Mouse (Mus musculus): ENCODE results near the gene Casp6. TPM values are rescaled to one million over a fixed set of nuclear protein-coding genes. Genes with fewer than 3 reads are reported as not detected.

Gene Casp6
- polyA plus RNA-seq, 1 experiment from 2014 or later, result 99.8 TPM

DNA sequence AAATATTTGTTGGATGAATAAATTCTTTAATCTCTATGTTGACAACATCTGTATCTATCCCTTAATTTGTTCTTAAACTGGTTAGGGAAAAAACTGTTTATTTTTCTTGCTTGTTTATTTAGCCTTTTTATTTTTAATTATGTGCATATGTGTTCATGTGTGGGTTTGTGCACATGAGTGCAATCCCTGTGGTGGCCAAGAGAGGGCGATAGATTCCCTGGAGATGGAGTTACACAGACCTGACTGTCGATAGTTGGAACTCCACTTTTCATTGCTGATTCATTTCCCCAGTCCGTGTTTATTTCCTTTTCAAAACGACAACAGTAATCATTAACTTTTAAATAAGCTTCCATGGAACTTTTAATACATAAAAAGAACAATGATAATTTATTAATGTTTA is 31.2 kb downstream of the Casp6 start:
- Histone ChIP-seq H3K9me3 (no peaks in the 10 kb centered on the region), H3K36me3 (no peaks in the 10 kb centered on the region), H3K4me1 (no peaks in the 10 kb centered on the region), H3K27ac (no peak overlapping the region), H3K27me3 (ENCODE audit: insufficient read depth, poor library complexity, severe bottlenecking) (no peaks in the 10 kb centered on the region), H3K4me3 (no peak overlapping the region)
- WGBS, result 46% methylated on average over 4 of the region's 4 CpGs
- no peak for DNase-seq (ENCODE audit: low spot score)

DNA sequence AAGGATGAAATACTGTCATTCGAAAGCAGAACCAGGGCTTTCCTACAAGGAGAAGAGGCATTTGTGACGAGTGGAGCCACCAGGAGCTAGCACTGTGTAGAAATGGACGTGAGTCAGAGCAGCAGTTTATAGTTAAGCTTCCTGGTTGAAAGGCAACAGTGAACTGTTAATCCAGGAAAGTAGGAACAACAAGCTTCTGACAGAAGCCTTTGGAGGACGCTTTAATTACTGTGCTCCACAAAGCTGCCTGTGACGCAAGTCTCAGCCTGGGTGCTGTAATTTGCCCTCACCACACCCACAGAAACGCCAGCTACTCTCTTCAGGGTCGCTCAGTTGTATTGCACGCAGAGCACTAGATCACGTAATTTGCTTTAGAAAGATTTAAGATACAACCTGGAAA is 35.3 kb downstream of the Casp6 start:
- H3K9me3 ChIP-seq, result no peaks in the 10 kb centered on the region
- H3K4me3 ChIP-seq, result no peak overlapping the region
- H3K27me3 ChIP-seq (ENCODE audit: insufficient read depth, poor library complexity, severe bottlenecking), result no peaks in the 10 kb centered on the region
- WGBS, result 69% methylated on average over 9 of the region's 9 CpGs
- no peaks in the 10 kb centered on the region for H3K4me1 ChIP-seq
- H3K27ac ChIP-seq, result no peak overlapping the region
- no peaks in the 10 kb centered on the region for H3K36me3 ChIP-seq
- DNase-seq (ENCODE audit: low spot score), result no peak

DNA sequence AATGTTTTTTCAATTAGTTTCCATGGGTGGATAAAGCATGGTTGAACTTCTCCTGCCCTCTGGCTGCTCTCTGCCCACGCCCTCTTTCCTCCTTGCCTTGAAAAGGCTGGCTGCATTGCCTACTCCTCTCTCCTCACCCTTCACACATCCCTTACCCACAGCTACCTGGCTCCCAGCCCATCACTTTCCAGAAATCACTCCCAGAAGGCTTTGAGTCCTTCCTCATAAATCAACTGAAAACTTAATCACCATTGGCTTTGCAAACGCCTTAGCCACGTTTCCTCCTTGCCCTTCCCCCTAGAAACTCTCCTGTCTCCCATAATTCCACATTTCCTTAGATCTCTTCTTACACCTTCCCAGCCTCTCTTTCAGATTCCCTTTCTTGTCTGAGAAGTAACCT is 36.6 kb downstream of the Casp6 start:
- Histone ChIP-seq H3K27ac (no peak overlapping the region), H3K27me3 (ENCODE audit: insufficient read depth, poor library complexity, severe bottlenecking) (no peaks in the 10 kb centered on the region), H3K9me3 (no peaks in the 10 kb centered on the region), H3K36me3 (no peaks in the 10 kb centered on the region), H3K4me1 (no peaks in the 10 kb centered on the region), H3K4me3 (no peak overlapping the region)
- 58% methylated on average over 3 of the region's 3 CpGs for WGBS
- no peak for DNase-seq (ENCODE audit: low spot score)

DNA sequence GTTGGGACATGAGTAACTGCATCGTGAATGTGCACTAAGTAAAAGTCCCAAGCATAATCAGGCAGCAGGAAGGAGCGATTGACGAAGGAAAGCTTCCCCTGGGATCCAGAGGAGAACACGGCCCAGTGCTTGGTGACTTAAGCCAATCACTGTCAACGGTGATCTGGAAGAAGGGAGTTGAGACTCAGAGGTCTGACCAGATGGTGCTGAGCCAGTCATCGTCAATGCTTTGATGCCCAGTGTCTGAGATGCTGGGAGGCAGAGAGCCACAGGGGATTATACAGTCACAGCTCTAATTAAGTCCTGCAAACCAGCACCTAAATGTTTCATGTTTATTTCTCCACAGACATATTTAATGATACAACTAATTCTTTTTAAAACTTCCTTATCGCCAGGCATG is 37.8 kb downstream of the Casp6 start:
- H3K27ac ChIP-seq, result no peak overlapping the region
- no peak for DNase-seq (ENCODE audit: low spot score)
- WGBS, result 51% methylated on average over 7 of the region's 7 CpGs

DNA sequence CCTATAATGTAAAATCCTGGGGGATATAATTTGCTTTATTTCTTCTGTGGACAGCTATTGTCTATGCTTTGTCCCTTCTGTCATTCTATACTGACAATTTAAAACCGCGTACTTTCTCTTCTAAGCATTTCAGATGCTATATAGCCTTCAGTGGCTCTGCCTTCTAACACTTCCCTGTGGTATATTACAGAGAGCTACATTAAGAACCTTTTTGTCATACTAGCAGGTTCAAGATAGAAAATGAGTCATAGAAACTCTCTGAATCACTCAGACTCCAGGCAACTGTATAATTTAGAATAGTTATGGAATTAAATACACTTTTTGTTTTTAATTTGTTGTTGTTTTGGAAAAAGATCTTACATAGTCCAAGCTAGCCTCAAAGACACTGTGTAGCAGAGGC is 39.6 kb downstream of the Casp6 start:
- WGBS, result 90% methylated on average over 2 of the region's 2 CpGs
- H3K4me1 ChIP-seq, result no peaks in the 10 kb centered on the region
- H3K9me3 ChIP-seq, result no peaks in the 10 kb centered on the region
- no peak for DNase-seq (ENCODE audit: low spot score)
- H3K27ac ChIP-seq, result no peak overlapping the region
- no peak overlapping the region for H3K4me3 ChIP-seq
- no peaks in the 10 kb centered on the region for H3K36me3 ChIP-seq
- H3K27me3 ChIP-seq (ENCODE audit: insufficient read depth, poor library complexity, severe bottlenecking), result no peaks in the 10 kb centered on the region

More for the DNA sequence above, 37.8 kb downstream of the Casp6 start:
- H3K9me3 ChIP-seq, result no peaks in the 10 kb centered on the region
- H3K4me1 ChIP-seq, result no peaks in the 10 kb centered on the region
- no peak overlapping the region for H3K4me3 ChIP-seq
- no peaks in the 10 kb centered on the region for H3K27me3 ChIP-seq (ENCODE audit: insufficient read depth, poor library complexity, severe bottlenecking)
- H3K36me3 ChIP-seq, result no peaks in the 10 kb centered on the region

DNA sequence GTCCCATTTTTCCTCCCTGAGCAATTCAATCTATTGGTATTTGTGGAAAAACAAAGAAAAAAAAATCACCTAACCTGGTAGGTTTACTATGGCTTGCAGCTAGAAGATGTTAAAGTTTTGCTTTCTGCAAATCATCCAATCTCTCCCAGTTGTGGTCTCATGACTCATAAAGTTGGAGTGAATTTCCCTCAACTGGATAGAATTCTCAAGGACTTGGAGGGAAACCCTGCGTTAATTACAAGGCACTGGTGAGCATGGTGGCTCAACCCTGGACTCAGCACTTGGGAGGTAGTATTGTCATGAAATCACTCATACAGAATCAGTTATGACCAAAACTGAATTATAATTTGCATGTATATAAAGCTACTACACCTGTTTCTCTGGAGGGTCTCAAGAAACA is 40.1 kb downstream of the Casp6 start:
- H3K27ac ChIP-seq, result no peak overlapping the region
- no peaks in the 10 kb centered on the region for H3K27me3 ChIP-seq (ENCODE audit: insufficient read depth, poor library complexity, severe bottlenecking)
- H3K36me3 ChIP-seq, result no peaks in the 10 kb centered on the region
- no peaks in the 10 kb centered on the region for H3K4me1 ChIP-seq
- no peaks in the 10 kb centered on the region for H3K9me3 ChIP-seq
- no peak overlapping the region for H3K4me3 ChIP-seq
- DNase-seq (ENCODE audit: low spot score), result no peak
- 92% methylated on average over 1 of the region's 1 CpGs for WGBS

DNA sequence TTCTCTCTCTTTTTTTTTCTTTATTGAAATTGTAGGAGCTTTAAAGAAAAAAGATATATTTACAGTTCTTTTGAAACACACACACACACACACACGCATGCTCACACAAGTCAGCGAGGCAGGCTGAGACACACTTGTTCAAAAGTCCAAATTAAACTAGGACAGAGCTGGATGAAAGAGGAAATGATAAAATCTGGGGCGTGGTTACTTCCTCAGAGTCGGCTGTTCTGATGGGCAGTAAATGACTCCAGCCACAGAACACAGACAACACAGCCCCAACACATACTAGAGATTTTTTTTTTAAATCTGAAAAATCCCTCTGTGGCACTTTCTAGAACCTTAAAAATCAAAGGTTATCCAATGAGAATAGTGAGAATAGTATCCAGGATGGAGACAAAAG is 42.6 kb downstream of the Casp6 start:
- no peak for DNase-seq (ENCODE audit: low spot score)
- Histone ChIP-seq H3K9me3 (no peaks in the 10 kb centered on the region), H3K4me3 (no peak overlapping the region), H3K27me3 (ENCODE audit: insufficient read depth, poor library complexity, severe bottlenecking) (no peaks in the 10 kb centered on the region), H3K4me1 (no peaks in the 10 kb centered on the region), H3K36me3 (no peaks in the 10 kb centered on the region), H3K27ac (no peak overlapping the region)
- 67% methylated on average over 4 of the region's 4 CpGs for WGBS

DNA sequence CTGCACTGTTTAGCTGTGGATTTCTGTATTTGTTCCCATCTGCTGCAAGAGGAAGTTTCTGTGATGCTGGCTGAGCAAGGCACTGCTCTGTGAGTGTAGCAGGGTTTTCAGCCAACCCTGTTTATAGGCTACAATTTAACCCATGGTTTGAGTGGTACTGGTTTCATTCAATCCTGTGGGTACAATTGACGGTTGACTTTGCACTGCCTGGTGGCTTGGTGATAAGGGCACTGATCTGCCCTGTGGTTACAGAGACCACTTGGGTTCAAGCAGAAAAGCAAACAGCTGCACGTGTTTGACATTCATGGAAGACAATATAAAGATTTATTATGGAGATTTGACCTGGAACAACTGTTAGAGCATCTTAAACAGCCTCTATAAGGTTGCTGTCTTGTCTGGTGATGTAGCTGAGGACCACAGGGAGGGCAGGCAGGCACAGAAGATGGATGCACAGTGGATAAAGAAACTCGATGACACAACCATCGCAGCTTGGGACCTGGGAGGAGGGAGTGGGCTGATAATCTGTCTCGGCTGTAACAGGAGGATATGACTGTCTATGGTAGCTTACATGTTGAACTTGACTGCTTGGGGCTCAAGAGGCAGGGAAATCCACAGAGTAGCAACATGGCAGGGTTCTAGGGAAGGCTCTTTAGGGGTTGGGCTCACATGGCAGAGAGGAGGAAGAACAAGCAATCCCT is 45.1 kb downstream of the Casp6 start:
- WGBS, result 64% methylated on average over 5 of the region's 5 CpGs
- Histone ChIP-seq H3K4me3 (no peak overlapping the region), H3K9me3 (no peaks in the 10 kb centered on the region), H3K27ac (no peak overlapping the region; the same call in 1 of the 2 replicates), H3K27me3 (ENCODE audit: insufficient read depth, poor library complexity, severe bottlenecking) (no peaks in the 10 kb centered on the region), H3K4me1 (no peaks in the 10 kb centered on the region), H3K36me3 (no peaks in the 10 kb centered on the region)
- no peak for DNase-seq (ENCODE audit: low spot score)

DNA sequence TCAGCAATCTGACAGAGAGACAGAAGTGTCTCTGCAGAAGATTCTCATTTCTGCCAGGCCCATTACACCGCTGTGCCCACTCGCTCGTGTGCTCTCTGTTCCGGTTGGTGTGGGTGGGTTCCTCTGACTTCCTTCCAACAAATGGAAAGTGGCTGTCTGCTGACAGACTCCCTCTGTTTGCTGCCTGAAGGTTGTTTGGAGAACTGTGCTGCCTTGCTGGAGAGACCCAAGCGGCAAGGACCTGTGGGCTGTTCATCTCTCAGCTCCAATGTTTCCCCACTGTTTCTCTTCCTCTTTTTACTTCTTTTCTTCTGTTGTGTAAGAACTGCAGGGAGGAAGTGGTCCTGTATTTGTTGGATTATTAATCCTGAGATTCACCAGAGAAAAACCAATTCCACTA is 47.1 kb downstream of the Casp6 start:
- WGBS, result 83% methylated on average over 5 of the region's 5 CpGs
- Histone ChIP-seq H3K4me1 (no peaks in the 10 kb centered on the region), H3K36me3 (no peaks in the 10 kb centered on the region), H3K27me3 (ENCODE audit: insufficient read depth, poor library complexity, severe bottlenecking) (no peaks in the 10 kb centered on the region), H3K9me3 (no peaks in the 10 kb centered on the region), H3K27ac (no peak overlapping the region), H3K4me3 (no peak overlapping the region)
- DNase-seq (ENCODE audit: low spot score), result no peak

DNA sequence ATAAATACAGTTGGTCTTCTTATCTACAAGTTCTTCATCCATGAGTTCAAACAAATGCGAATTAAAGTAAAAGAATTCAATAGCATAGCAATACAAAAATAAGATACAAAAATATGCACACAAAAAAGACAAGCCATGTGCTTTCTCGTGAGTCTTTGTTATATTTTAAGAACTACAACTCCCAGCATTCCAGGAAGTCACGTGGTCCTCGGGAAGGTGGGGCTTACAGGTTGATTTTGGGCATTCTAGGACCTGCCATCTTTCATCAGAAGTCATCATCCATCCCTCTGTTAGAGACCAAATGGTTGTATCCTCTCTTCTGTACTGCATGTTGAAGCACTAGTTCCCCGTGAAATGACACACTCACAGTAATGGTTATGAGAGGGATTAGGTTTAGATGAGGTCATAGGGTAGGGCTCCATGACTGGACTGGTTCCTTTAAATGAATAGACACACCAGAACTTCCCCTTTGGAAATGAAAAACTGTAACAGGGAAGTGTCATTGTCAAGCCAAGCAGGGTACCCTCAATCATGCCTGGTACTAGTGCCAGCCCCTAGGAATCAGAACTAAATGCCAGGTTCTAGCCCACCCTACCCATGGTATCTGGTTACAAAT is 48.0 kb downstream of the Casp6 start:
- no peaks in the 10 kb centered on the region for H3K36me3 ChIP-seq
- no peak overlapping the region for H3K27ac ChIP-seq
- DNase-seq (ENCODE audit: low spot score), result no peak
- WGBS, result 73% methylated on average over 5 of the region's 5 CpGs
- H3K27me3 ChIP-seq (ENCODE audit: insufficient read depth, poor library complexity, severe bottlenecking), result no peaks in the 10 kb centered on the region
- no peaks in the 10 kb centered on the region for H3K4me1 ChIP-seq
- no peaks in the 10 kb centered on the region for H3K9me3 ChIP-seq
- no peak overlapping the region for H3K4me3 ChIP-seq

DNA sequence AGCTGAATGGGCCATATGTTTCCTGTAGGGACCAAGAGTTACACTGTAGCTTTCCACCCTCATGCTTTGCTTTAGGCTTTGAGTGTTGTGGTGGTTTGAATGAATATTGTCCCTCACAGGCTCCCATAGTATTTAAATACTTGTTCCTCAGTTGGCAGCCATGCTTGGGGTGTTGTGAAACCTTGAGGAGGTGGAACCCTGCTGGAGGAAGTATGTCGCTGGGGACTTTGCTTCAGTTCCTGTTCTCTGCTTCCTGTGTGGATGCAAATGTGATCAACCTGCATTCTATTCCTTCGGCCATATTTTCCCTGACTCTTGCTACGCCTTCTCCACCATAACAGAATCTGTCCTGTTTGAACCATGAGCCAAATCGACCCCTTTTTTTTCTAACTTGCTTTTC is 52.1 kb downstream of the Casp6 start:
- Histone ChIP-seq H3K4me3 (no peak overlapping the region), H3K4me1 (no peaks in the 10 kb centered on the region), H3K27me3 (ENCODE audit: insufficient read depth, poor library complexity, severe bottlenecking) (no peaks in the 10 kb centered on the region), H3K27ac (no peak overlapping the region), H3K9me3 (no peaks in the 10 kb centered on the region), H3K36me3 (no peaks in the 10 kb centered on the region)
- WGBS, result 75% methylated on average over 4 of the region's 4 CpGs
- DNase-seq (ENCODE audit: low spot score), result no peak

DNA sequence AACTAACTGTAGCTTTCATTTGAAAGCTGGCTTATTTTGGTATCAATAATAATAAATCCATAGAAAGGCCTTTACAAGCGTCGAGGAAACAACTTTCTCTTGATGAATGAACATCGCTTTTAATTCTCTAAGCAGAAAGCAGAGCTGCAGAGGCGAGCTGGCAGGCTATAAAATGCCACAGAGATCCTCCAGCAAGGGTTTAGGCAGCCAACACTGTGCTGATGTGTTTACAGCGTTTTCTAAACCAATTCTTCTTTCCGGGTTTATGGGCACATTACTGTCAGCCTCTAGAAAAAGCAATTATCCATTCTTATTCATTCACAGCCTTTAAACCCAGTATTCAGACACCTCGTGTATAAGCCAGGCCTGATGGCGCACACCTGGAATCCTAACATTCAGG is 61.3 kb downstream of the Casp6 start:
- Histone ChIP-seq H3K36me3 (no peaks in the 10 kb centered on the region), H3K27ac (no peak overlapping the region), H3K9me3 (no peaks in the 10 kb centered on the region), H3K27me3 (ENCODE audit: insufficient read depth, poor library complexity, severe bottlenecking) (no peaks in the 10 kb centered on the region), H3K4me1 (no peaks in the 10 kb centered on the region), H3K4me3 (no peak overlapping the region)
- DNase-seq (ENCODE audit: low spot score), result no peak
- 80% methylated on average over 8 of the region's 8 CpGs for WGBS
